Mouse (Mus musculus): Measurements from ENCODE around the gene Trim13. TPM values are rescaled to one million over a fixed set of nuclear protein-coding genes. Genes with fewer than 3 reads are reported as not detected.
A peak's percentile ranks its signal among the peaks of the same experiment; 100 is the strongest.
"Not testable (repeated sequence)": the region's sequence is repeated elsewhere in the genome, so short reads cannot be mapped to it uniquely, and the experiment has no call there.

Trim13 gene
- 29.7 and 29.9 TPM in 2 replicates for polyA plus RNA-seq (2014; fragmentation: Nextera tagmentation; extraction: Ambion mirVana)

DNA sequence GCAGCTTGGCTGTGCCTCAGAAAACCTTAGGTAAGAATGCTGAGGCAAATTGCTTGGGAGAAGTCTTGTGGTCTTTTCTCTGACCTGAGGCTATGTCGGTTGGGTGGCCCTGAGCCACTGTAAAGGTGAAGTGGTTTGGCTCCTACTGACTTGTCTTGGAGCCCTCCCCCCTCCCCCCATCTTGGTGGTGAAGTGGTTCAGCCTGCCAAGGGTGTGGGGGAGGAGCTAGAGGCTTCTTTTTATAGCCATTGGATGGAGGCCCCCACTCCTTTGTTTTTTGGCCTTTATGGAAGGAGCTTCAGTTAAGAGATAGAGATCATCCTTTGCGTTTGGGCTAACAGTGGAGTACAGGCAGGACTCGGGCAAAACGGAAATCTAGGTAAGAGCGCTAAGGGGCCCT lies at the start of gene Trim13:
Trim13 (plus strand) TSS at position 280 of the 400 bp plus-strand sequence.
- H3K9ac ChIP-seq (ENCODE audit: low read length) = no peak within 1 kb of the TSS
- no peaks in the 10 kb centered on the region for H3K36me3 ChIP-seq (ENCODE audit: control insufficient read depth, insufficient read depth, low read length)
- H3K4me2 ChIP-seq (ENCODE audit: low read depth) = peak within 1 kb of the TSS; percentile 52
- no peaks in the 10 kb centered on the region for H3K27me3 ChIP-seq (ENCODE audit: control insufficient read depth, insufficient read depth, low read length)
- ATAC-seq (ENCODE audit: insufficient read depth, low FRiP score, low TSS enrichment) (no peak), DNase-seq (ENCODE audit: low spot score) (no peak)
- H3K9me3 ChIP-seq (ENCODE audit: control insufficient read depth, low read length) = no peaks in the 10 kb centered on the region
- WGBS = 54% methylated on average over 5 of the region's 5 CpGs
- H3K4me3 ChIP-seq (ENCODE audit: low read depth, low read length) = peak within 1 kb of the TSS; percentile 50
- no peak within 1 kb of the TSS for H3K27ac ChIP-seq (ENCODE audit: low read depth, low read length)
- peaks cover 7% of the 10 kb centered on the region; the same call in 1 of the 2 replicates for H3K4me1 ChIP-seq (ENCODE audit: control insufficient read depth, insufficient read depth, low read length)

DNA sequence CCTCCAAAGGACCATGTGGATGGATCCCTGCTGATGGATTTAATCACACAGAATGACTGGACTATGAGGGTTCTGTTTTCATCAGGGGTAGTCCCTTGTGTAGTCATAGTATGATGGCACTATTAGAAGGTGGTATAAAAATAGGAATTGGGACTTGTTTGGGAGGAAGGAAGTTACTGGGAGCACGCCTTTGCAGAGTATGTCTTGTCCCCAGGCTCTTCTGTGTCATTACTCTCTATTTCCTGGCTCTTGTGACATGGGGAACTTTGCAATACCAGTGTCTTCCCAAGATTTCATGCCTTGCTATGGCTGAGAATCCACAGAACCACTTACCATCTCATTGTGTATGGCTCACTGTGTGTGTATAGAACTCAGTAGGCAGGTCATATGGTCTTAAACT lies 49.4 kb upstream of the Trim13 start:
- 86% methylated on average over 1 of the region's 1 CpGs for WGBS
- Histone ChIP-seq H3K4me2 (ENCODE audit: low read depth) (no peak overlapping the region), H3K4me1 (ENCODE audit: control insufficient read depth, insufficient read depth, low read length) (no peaks in the 10 kb centered on the region), H3K27me3 (ENCODE audit: control insufficient read depth, insufficient read depth, low read length) (no peaks in the 10 kb centered on the region), H3K27ac (ENCODE audit: low read depth, low read length) (no peak overlapping the region), H3K4me3 (ENCODE audit: low read depth, low read length) (no peak overlapping the region), H3K36me3 (ENCODE audit: control insufficient read depth, insufficient read depth, low read length) (no peaks in the 10 kb centered on the region; the same call in 1 of the 2 replicates), H3K9me3 (ENCODE audit: control insufficient read depth, low read length) (no peaks in the 10 kb centered on the region), H3K9ac (ENCODE audit: low read length) (no peak overlapping the region)
- DNase-seq (ENCODE audit: low spot score) = no peak
- no peak for ATAC-seq (ENCODE audit: insufficient read depth, low FRiP score, low TSS enrichment)

DNA sequence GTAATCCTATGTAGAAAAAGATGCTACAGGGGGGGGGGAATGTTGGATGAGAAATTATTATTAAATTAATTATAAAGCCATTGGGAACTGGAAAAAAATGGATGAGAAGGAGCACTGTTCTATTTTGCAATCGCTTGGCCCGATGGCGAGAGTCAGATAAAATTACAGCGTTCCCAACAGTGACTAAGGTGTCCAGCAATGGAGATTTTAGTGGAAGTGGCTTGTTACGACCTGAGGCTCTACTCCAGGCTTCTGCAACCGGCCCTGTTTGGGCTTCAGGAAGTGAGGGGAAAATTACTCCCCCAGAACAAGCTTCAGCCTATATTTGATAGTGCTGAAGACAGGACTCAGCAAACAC lies 42.1 kb upstream of the Trim13 start:
- Histone ChIP-seq H3K36me3 (ENCODE audit: control insufficient read depth, insufficient read depth, low read length) (no peaks in the 10 kb centered on the region), H3K9me3 (ENCODE audit: control insufficient read depth, low read length) (no peaks in the 10 kb centered on the region), H3K9ac (ENCODE audit: low read length) (peak overlapping the region; percentile 71), H3K4me2 (ENCODE audit: low read depth) (peak overlapping the region; percentile 89), H3K27ac (ENCODE audit: low read depth, low read length) (peak overlapping the region; percentile 67), H3K4me3 (ENCODE audit: low read depth, low read length) (peak overlapping the region; percentile 60), H3K27me3 (ENCODE audit: control insufficient read depth, insufficient read depth, low read length) (no peaks in the 10 kb centered on the region), H3K4me1 (ENCODE audit: control insufficient read depth, insufficient read depth, low read length) (no peaks in the 10 kb centered on the region)
- ATAC-seq (ENCODE audit: insufficient read depth, low FRiP score, low TSS enrichment) (no peak), DNase-seq (ENCODE audit: low spot score) (no peak)
- 11% methylated on average over 6 of the region's 6 CpGs for WGBS

DNA sequence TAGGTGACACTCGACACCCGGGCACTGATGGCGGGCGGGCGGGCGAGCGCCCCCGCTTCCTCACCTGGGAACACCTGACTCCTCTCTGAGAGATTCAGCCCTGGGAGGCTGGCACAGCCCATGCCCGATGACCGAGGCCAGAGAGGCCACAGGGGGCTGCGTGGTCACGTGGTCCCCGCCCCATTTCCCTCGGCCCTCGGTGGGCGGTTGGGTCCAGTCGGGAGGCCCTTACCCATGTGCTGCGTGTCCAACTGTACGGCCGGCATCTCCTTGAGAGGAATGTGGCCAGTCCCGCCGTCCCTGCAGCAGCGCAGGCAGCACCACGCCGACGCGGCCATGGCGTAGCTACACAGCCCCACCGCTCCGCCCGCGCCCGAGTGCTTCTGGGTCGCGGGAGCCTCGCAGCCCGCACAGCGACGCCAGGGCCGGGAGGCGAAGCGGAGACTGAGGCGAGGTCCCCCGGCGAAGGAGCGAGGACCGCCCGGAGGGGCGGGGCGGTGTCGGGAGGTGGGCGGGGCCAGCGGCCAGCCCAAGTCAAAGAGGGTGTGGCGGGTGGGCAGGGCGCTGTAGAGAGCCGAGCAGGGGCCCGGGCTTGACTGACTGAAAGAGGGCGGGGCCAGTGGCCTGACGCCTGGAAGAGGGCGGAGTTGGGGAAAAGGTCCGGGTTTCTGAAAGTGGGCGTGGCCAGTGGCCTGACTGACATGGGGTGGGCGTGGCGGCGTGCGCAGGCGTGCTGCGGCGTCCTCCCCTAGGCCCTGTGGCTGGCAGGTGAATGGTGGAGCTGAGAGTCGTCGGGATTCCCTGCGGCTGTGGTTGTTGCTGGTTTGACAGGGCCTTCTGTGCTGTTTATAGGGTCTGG lies 41.5 kb upstream of the Trim13 start, which contains the start of gene Spryd7:
Spryd7 (minus strand) TSS at position 598 of the 859 bp plus-strand sequence.
- ATAC-seq (ENCODE audit: insufficient read depth, low FRiP score, low TSS enrichment) = peak; percentile 98
- no peaks in the 10 kb centered on the region for H3K9me3 ChIP-seq (ENCODE audit: control insufficient read depth, low read length)
- peak within 1 kb of the TSS; percentile 60 for H3K4me3 ChIP-seq (ENCODE audit: low read depth, low read length)
- peak within 1 kb of the TSS; percentile 89 for H3K4me2 ChIP-seq (ENCODE audit: low read depth)
- no peaks in the 10 kb centered on the region for H3K36me3 ChIP-seq (ENCODE audit: control insufficient read depth, insufficient read depth, low read length)
- H3K27ac ChIP-seq (ENCODE audit: low read depth, low read length) = peak within 1 kb of the TSS; percentile 67
- WGBS = under 1% methylated on average over 69 of the region's 72 CpGs
- H3K4me1 ChIP-seq (ENCODE audit: control insufficient read depth, insufficient read depth, low read length) = no peaks in the 10 kb centered on the region
- H3K27me3 ChIP-seq (ENCODE audit: control insufficient read depth, insufficient read depth, low read length) = no peaks in the 10 kb centered on the region
- H3K9ac ChIP-seq (ENCODE audit: low read length) = peak within 1 kb of the TSS; percentile 71
- DNase-seq (ENCODE audit: low spot score) = peak; percentile 100

DNA sequence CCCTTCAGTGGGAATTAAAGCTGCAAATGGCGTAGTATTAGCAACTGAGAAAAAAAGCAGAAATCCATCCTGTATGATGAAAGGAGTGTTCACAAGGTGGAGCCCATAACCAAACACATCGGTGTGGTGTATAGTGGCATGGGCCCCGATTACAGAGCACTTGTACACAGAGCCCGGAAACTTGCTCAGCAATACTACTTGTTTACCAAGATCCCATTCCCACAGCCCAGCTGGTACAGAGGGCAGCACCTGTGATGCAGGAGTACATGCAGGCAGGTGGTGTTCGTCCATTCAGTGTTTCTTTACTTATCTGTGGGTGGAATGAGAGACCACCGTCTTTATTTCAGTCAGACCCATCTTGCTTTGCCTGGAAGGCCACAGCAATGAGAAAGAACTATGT lies 39.1 kb upstream of the Trim13 start:
- 94% methylated on average over 6 of the region's 6 CpGs for WGBS

DNA sequence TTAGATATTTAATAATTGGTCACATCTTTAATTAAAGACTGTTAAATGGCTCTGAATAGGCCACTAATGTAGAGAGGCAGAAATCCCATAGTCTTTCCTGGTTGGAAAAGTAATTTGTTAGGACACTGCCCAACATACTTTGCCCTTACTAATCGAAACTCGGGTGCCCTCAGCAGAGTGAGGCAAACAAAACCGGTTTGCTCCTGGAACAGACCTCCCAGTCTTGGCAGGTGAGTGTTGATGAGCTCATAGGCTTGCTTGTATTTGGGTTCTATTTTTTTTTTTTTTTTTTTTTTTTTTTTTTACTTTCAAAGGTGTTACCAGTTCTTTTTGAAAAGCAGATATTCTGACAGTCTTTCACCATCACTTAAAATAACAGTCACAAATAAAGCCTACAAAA lies 38.2 kb upstream of the Trim13 start:
- H3K27ac ChIP-seq (ENCODE audit: low read depth, low read length) = no peak overlapping the region
- no peak overlapping the region for H3K9ac ChIP-seq (ENCODE audit: low read length)
- no peaks in the 10 kb centered on the region for H3K36me3 ChIP-seq (ENCODE audit: control insufficient read depth, insufficient read depth, low read length)
- no peak for ATAC-seq (ENCODE audit: insufficient read depth, low FRiP score, low TSS enrichment)
- H3K4me1 ChIP-seq (ENCODE audit: control insufficient read depth, insufficient read depth, low read length) = no peaks in the 10 kb centered on the region
- no peak overlapping the region for H3K4me3 ChIP-seq (ENCODE audit: low read depth, low read length)
- H3K4me2 ChIP-seq (ENCODE audit: low read depth) = no peak overlapping the region
- H3K9me3 ChIP-seq (ENCODE audit: control insufficient read depth, low read length) = no peaks in the 10 kb centered on the region
- H3K27me3 ChIP-seq (ENCODE audit: control insufficient read depth, insufficient read depth, low read length) = no peaks in the 10 kb centered on the region
- 76% methylated on average over 3 of the region's 3 CpGs for WGBS
- DNase-seq (ENCODE audit: low spot score) = no peak

More for the DNA sequence above, 39.1 kb upstream of the Trim13 start:
- no peaks in the 10 kb centered on the region for H3K4me1 ChIP-seq (ENCODE audit: control insufficient read depth, insufficient read depth, low read length)
- H3K27ac ChIP-seq (ENCODE audit: low read depth, low read length) = no peak overlapping the region
- no peak overlapping the region for H3K9ac ChIP-seq (ENCODE audit: low read length)
- H3K4me2 ChIP-seq (ENCODE audit: low read depth) = no peak overlapping the region
- H3K9me3 ChIP-seq (ENCODE audit: control insufficient read depth, low read length) = no peaks in the 10 kb centered on the region
- DNase-seq (ENCODE audit: low spot score) (no peak), ATAC-seq (ENCODE audit: insufficient read depth, low FRiP score, low TSS enrichment) (no peak)
- H3K27me3 ChIP-seq (ENCODE audit: control insufficient read depth, insufficient read depth, low read length) = no peaks in the 10 kb centered on the region
- no peak overlapping the region for H3K4me3 ChIP-seq (ENCODE audit: low read depth, low read length)
- H3K36me3 ChIP-seq (ENCODE audit: control insufficient read depth, insufficient read depth, low read length) = no peaks in the 10 kb centered on the region

DNA sequence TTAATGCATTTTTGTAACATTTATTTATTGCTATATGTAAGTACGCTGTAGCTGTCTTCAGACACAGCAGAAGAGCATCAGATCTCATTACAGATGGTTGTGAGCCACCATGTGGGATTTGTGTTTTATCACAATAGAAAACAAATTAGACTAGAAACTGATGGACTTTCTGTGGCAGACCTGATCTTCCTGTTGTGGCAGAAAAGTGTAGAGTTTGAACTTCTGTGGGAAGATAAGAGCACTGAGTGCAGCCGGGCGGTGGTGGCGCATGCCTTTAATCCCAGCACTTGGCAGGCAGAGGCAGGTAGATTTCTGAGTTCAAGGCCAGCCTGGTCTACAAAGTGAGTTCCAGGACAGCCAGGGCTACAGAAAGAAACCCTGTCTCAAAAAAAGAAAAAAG lies 31.8 kb upstream of the Trim13 start:
- H3K4me2 ChIP-seq (ENCODE audit: low read depth); H3K27ac ChIP-seq (ENCODE audit: low read depth, low read length); H3K4me3 ChIP-seq (ENCODE audit: low read depth, low read length); H3K4me1 ChIP-seq (ENCODE audit: control insufficient read depth, insufficient read depth, low read length); H3K36me3 ChIP-seq (ENCODE audit: control insufficient read depth, insufficient read depth, low read length); H3K9me3 ChIP-seq (ENCODE audit: control insufficient read depth, low read length); H3K9ac ChIP-seq (ENCODE audit: low read length); H3K27me3 ChIP-seq (ENCODE audit: control insufficient read depth, insufficient read depth, low read length); ATAC-seq (ENCODE audit: insufficient read depth, low FRiP score, low TSS enrichment); DNase-seq (ENCODE audit: low spot score): not testable (repeated sequence)
- 90% methylated on average over 4 of the region's 4 CpGs for WGBS

DNA sequence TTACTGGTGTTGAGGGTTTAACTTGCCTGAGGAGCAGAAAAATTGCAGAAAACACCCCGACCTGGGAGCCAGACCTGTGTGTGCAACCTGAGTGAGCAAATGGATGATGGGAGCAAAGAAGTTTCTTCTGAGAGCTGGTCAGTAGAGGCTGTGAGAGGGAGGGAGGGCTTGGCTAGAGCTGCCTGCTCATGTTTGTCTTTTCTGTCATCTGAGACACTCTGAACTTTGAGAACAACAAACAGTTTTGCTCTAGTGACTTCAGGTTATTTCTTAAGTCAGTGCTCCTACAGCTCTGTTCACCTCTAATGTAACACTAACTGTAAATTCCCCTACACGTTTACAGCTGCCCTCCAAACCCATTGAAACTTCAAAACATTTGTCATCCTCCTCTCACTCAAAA lies 28.7 kb upstream of the Trim13 start:
- Histone ChIP-seq H3K9me3 (ENCODE audit: control insufficient read depth, low read length) (no peaks in the 10 kb centered on the region), H3K9ac (ENCODE audit: low read length) (no peak overlapping the region), H3K27me3 (ENCODE audit: control insufficient read depth, insufficient read depth, low read length) (no peaks in the 10 kb centered on the region), H3K4me3 (ENCODE audit: low read depth, low read length) (no peak overlapping the region), H3K4me1 (ENCODE audit: control insufficient read depth, insufficient read depth, low read length) (no peaks in the 10 kb centered on the region), H3K36me3 (ENCODE audit: control insufficient read depth, insufficient read depth, low read length) (no peaks in the 10 kb centered on the region), H3K27ac (ENCODE audit: low read depth, low read length) (no peak overlapping the region), H3K4me2 (ENCODE audit: low read depth) (no peak overlapping the region)
- WGBS = 68% methylated on average over 2 of the region's 2 CpGs
- no peak for DNase-seq (ENCODE audit: low spot score)
- no peak for ATAC-seq (ENCODE audit: insufficient read depth, low FRiP score, low TSS enrichment)

DNA sequence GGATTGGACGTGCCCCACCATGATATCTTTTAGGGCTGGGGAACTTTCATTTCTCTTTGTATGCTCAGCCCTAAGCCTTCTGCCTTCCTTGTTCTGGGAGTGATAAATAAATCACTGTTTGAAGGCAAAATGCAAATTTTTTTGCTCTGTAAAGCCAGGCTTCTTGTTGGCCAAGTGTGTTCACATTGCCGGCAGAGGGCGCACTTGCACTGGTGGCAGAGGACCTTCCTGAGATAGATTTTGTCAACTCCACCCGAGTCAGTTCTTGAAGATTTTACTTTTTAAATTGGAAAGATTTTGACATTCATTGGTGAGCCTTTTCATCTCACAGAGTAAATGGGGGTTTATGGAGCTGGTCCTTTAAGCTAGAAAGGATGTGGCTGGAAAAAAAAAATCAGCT lies 26.7 kb upstream of the Trim13 start:
- no peak overlapping the region for H3K4me3 ChIP-seq (ENCODE audit: low read depth, low read length)
- DNase-seq (ENCODE audit: low spot score) (peak; percentile 84), ATAC-seq (ENCODE audit: insufficient read depth, low FRiP score, low TSS enrichment) (no peak)
- H3K4me1 ChIP-seq (ENCODE audit: control insufficient read depth, insufficient read depth, low read length) = no peaks in the 10 kb centered on the region
- no peaks in the 10 kb centered on the region for H3K27me3 ChIP-seq (ENCODE audit: control insufficient read depth, insufficient read depth, low read length)
- no peaks in the 10 kb centered on the region for H3K36me3 ChIP-seq (ENCODE audit: control insufficient read depth, insufficient read depth, low read length)
- no peaks in the 10 kb centered on the region for H3K9me3 ChIP-seq (ENCODE audit: control insufficient read depth, low read length)
- H3K4me2 ChIP-seq (ENCODE audit: low read depth) = no peak overlapping the region
- no peak overlapping the region for H3K27ac ChIP-seq (ENCODE audit: low read depth, low read length)
- H3K9ac ChIP-seq (ENCODE audit: low read length) = no peak overlapping the region
- WGBS = 13% methylated on average over 4 of the region's 4 CpGs
